Mouse (Mus musculus) limb, embryonic 14.5 days (tissue): Measurements from ENCODE around the gene Btbd11. TPM values are rescaled to one million over a fixed set of nuclear protein-coding genes. Genes with fewer than 3 reads are reported as not detected.

Experiments used
- ATAC-seq: fragments of 200-750 bp; cut with Nextera tagmentation; 2 replicates; pipeline ENCODE4 v1.8.0; 2017; ENCODE audit warnings: low read depth, moderate number of reproducible peaks, moderate TSS enrichment; ENCODE audit not compliant: low FRiP score
- DNase-seq: peaks from one replicate; pipeline ENCODE4 v3.0.0-alpha.2; 2015; ENCODE audit warnings: low spot score
- H3K27ac ChIP-seq: fragments of 300-500 bp; sonication (generic); replicated peaks from 2 replicates; pipeline ENCODE4 v1.5.1; 2014; ENCODE audit warnings: low read depth, mild to moderate bottlenecking, low read length, moderate library complexity, mixed read lengths
- H3K27me3 ChIP-seq: fragments of 300-500 bp; sonication (generic); 2 replicates; pipeline ENCODE4 v1.6.1; 2014; ENCODE audit warnings: low read length, mixed read lengths; ENCODE audit not compliant: control insufficient read depth, insufficient read depth
- H3K36me3 ChIP-seq: fragments of 300-500 bp; sonication (generic); 2 replicates; pipeline ENCODE4 v1.6.1; 2014; ENCODE audit warnings: mild to moderate bottlenecking, low read length, moderate library complexity, mixed read lengths; ENCODE audit not compliant: control insufficient read depth, insufficient read depth
- H3K4me1 ChIP-seq: fragments of 300-500 bp; sonication (generic); 2 replicates; pipeline ENCODE4 v1.6.1; 2014; ENCODE audit warnings: antibody characterized with exemption, low read length, mixed read lengths; ENCODE audit not compliant: control insufficient read depth, insufficient read depth
- H3K4me2 ChIP-seq: fragments of 300-500 bp; sonication (generic); replicated peaks from 2 replicates; pipeline ENCODE4 v1.6.1; 2014; ENCODE audit warnings: low read depth, mild to moderate bottlenecking, low read length, moderate library complexity; ENCODE audit not compliant: severe bottlenecking
- H3K4me3 ChIP-seq: fragments of 300-500 bp; sonication (generic); replicated peaks from 2 replicates; pipeline ENCODE4 v1.5.1; 2014; ENCODE audit warnings: low read length
- H3K9ac ChIP-seq: fragments of 300-500 bp; sonication (generic); 2 replicates; pipeline ENCODE4 v1.6.1; 2014; ENCODE audit warnings: mild to moderate bottlenecking, low read depth, low read length, moderate library complexity; ENCODE audit not compliant: severe bottlenecking
- H3K9me3 ChIP-seq: fragments of 300-500 bp; sonication (generic); 2 replicates; pipeline ENCODE4 v1.6.1; 2016; ENCODE audit warnings: low read length; ENCODE audit not compliant: control insufficient read depth
- POLR2A ChIP-seq: fragments of 200-500 bp; IDR thresholded peaks from 2 replicates; pipeline ENCODE4 v1.8.0; 2012; ENCODE audit warnings: inconsistent platforms, mild to moderate bottlenecking, moderate library complexity, borderline replicate concordance; ENCODE audit not compliant: insufficient read depth, insufficient read length; ENCODE audit errors: extremely low read depth
- WGBS: fragments of 180-500 bp; shearing (Covaris S2); extraction: QIAGEN DNeasy Blood & Tissue Kit; methylation state at CpG from one replicate; pipeline ENCODE4 v1.1.7; 2014; 5-methylcytosine and 5-hydroxymethylcytosine counted together
- polyA plus RNA-seq, 2 experiments: library from polyadenylated mRNA; depleted of rRNA in 1 of 2; stranded (reverse) in 1 of 2; unstranded in 1 of 2; fragments of >200 nt; fragmentation: Nextera tagmentation in 1 of 2; extraction: Ambion mirVana in 1 of 2; gene quantifications; 2 replicates each; pipeline versions ENCODE4 v1.2.1 to v1.2.3; 2012 to 2014

Gene Btbd11
- polyA plus RNA-seq, 2 experiments = 10.2 to 11.6 TPM

- TF ChIP-seq POLR2A = no peak
- H3K9me3 ChIP-seq = no peaks in the 10 kb centered on the region
- no peak for ATAC-seq
- H3K4me3 ChIP-seq = peak overlapping the region; percentile 65
- H3K4me1 ChIP-seq = peaks cover 19% of the 10 kb centered on the region
- no peaks in the 10 kb centered on the region for H3K36me3 ChIP-seq
- 15% methylated on average over 23 of the region's 23 CpGs for WGBS
- H3K4me2 ChIP-seq = peak overlapping the region; percentile 98
- no peaks in the 10 kb centered on the region for H3K27me3 ChIP-seq
- no peak overlapping the region for H3K27ac ChIP-seq
- DNase-seq = no peak
- H3K9ac ChIP-seq = peak overlapping the region; percentile 69
Observed at GRCm38 (mm10) chr10:85389286-85390139, 2.9 kb downstream of the Btbd11 start.

- H3K27ac ChIP-seq = no peak overlapping the region
- WGBS = 75% methylated on average over 6 of the region's 6 CpGs
Observed at GRCm38 (mm10) chr10:85393016-85393415, 6.4 kb downstream of the Btbd11 start.

GRCm38 (mm10) chr10:85394558-85394957 lies 7.9 kb downstream of the Btbd11 start:
- Histone ChIP-seq H3K27me3 (no peaks in the 10 kb centered on the region), H3K4me2 (no peak overlapping the region), H3K9me3 (no peaks in the 10 kb centered on the region), H3K9ac (no peak overlapping the region), H3K36me3 (no peaks in the 10 kb centered on the region), H3K27ac (no peak overlapping the region), H3K4me3 (no peak overlapping the region), H3K4me1 (peaks cover 10% of the 10 kb centered on the region)
- WGBS = 47% methylated on average over 4 of the region's 4 CpGs
- DNase-seq (no peak), ATAC-seq (no peak)
- no peak for TF ChIP-seq POLR2A

More at GRCm38 (mm10) chr10:85393016-85393415, 6.4 kb downstream of the Btbd11 start:
- Histone ChIP-seq H3K9me3 (no peaks in the 10 kb centered on the region), H3K4me3 (no peak overlapping the region), H3K36me3 (no peaks in the 10 kb centered on the region), H3K4me2 (no peak overlapping the region), H3K9ac (no peak overlapping the region), H3K4me1 (peaks cover 19% of the 10 kb centered on the region), H3K27me3 (no peaks in the 10 kb centered on the region)
- DNase-seq (no peak), ATAC-seq (no peak)
- TF ChIP-seq POLR2A = no peak

- no peak for TF ChIP-seq POLR2A
- Histone ChIP-seq H3K27me3 (no peaks in the 10 kb centered on the region), H3K27ac (no peak overlapping the region), H3K4me1 (no peaks in the 10 kb centered on the region), H3K4me3 (no peak overlapping the region), H3K9me3 (no peaks in the 10 kb centered on the region), H3K4me2 (no peak overlapping the region), H3K9ac (no peak overlapping the region), H3K36me3 (no peaks in the 10 kb centered on the region)
- no peak for ATAC-seq
- 80% methylated on average over 3 of the region's 3 CpGs for WGBS
- no peak for DNase-seq
Observed at GRCm38 (mm10) chr10:85411120-85411519, 24.5 kb downstream of the Btbd11 start.

- H3K9ac ChIP-seq = no peak overlapping the region
- H3K27me3 ChIP-seq = no peaks in the 10 kb centered on the region
- H3K36me3 ChIP-seq = no peaks in the 10 kb centered on the region
- 58% methylated on average over 15 of the region's 15 CpGs for WGBS
- no peak overlapping the region for H3K4me2 ChIP-seq
- DNase-seq (no peak), ATAC-seq (peak; percentile 53; the same call in 1 of the 2 replicates)
- no peaks in the 10 kb centered on the region for H3K9me3 ChIP-seq
- H3K4me1 ChIP-seq = no peaks in the 10 kb centered on the region
- no peak overlapping the region for H3K27ac ChIP-seq
- TF ChIP-seq POLR2A = no peak
- H3K4me3 ChIP-seq = no peak overlapping the region
Observed at GRCm38 (mm10) chr10:85420851-85421628, 34.4 kb downstream of the Btbd11 start.
